Comparison of ENCODE assay signal across 26 mouse cellular contexts in the genomic region with DNA sequence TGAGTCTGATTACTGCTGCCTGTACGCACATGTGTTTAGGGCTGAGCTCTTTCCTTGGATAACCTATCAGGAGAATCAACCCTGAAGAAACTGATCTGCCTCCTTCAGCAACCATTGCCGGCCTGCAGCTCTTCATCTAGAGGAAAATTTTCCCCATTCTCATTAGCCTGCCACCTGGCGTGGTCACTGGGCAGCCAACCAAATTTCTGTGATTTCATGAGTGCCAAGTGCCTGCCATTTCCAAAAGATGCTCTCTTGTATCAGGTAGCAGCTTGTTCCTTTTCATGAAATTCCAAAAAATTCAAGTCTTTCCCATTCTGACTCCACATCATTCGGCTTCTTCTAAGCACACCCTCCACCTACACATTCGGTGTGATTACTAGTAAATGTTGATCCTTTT. TPM values are rescaled to one million over a fixed set of nuclear protein-coding genes. Genes with fewer than 3 reads are reported as not detected.
DNase-seq lines count a peak whose midpoint lies in the region; ATAC-seq and TF ChIP-seq lines count a peak whose summit lies in the region.
"Had no signal": no experiment of that assay in that cellular context is flagged by ENCODE, and none has a peak within 500 bp of the region (broad histone marks: within the 10 kb centered on the region; RNA-seq: fewer than 3 reads in every experiment).

No protein-coding gene starts in this region.

- no peaks in the 10 kb centered on the region for H3K4me1 ChIP-seq in midbrain, postnatal 0 days (ENCODE audit: insufficient read depth, low read length)
- no peaks in the 10 kb centered on the region for H3K4me1 ChIP-seq in midbrain, embryonic 11.5 days (ENCODE audit: control insufficient read depth, insufficient read depth, low read length)
- H3K4me1 ChIP-seq: forebrain, embryonic 13.5 days; hindbrain, embryonic 10.5 days; kidney, embryonic 15.5 days; limb, embryonic 13.5 days; lung, embryonic 15.5 days; midbrain, embryonic 10.5 days; stomach, embryonic 15.5 days had no signal

- no peak overlapping the region for H3K27ac ChIP-seq in midbrain, postnatal 0 days (ENCODE audit: low read depth, low read length)
- H3K27ac ChIP-seq in midbrain, embryonic 11.5 days (ENCODE audit: low read depth, low read length) = no peak overlapping the region
- H3K27ac ChIP-seq: forebrain, embryonic 13.5 days; gastrocnemius, adult 2 months; hindbrain, embryonic 10.5 days; kidney, embryonic 15.5 days; limb, embryonic 13.5 days; lung, embryonic 15.5 days; midbrain, embryonic 10.5 days; stomach, embryonic 15.5 days had no signal

- WGBS in midbrain, postnatal 0 days = 85% methylated on average over 5 of the region's 5 CpGs
- WGBS in midbrain, embryonic 11.5 days = 85% methylated on average over 5 of the region's 5 CpGs

- H3K27me3 ChIP-seq in midbrain, postnatal 0 days (ENCODE audit: insufficient read depth, low read length) = no peaks in the 10 kb centered on the region
- H3K27me3 ChIP-seq in midbrain, embryonic 11.5 days (ENCODE audit: control insufficient read depth, insufficient read depth, low read length) = no peaks in the 10 kb centered on the region
- H3K27me3 ChIP-seq: forebrain, embryonic 13.5 days; kidney, embryonic 15.5 days; limb, embryonic 13.5 days; lung, embryonic 15.5 days; stomach, embryonic 15.5 days had no signal

- H3K9ac ChIP-seq in midbrain, postnatal 0 days (replicated peaks; ENCODE audit: low read length, poor library complexity, severe bottlenecking) = no peak overlapping the region
- no peak overlapping the region for H3K9ac ChIP-seq in midbrain, embryonic 11.5 days (ENCODE audit: low read length)
- H3K9ac ChIP-seq: forebrain, embryonic 13.5 days; kidney, embryonic 15.5 days; limb, embryonic 13.5 days; lung, embryonic 15.5 days; stomach, embryonic 15.5 days had no signal

- DNase-seq in midbrain, postnatal 0 days (ENCODE audit: low spot score) = peak; percentile 23
- no peak for DNase-seq in midbrain, embryonic 11.5 days (ENCODE audit: low spot score, missing footprints)
- peak; percentile 39 to 43 for DNase-seq in cerebellum, adult 18-20 months
- DNase-seq in cerebellum, postnatal 10 days = peak; percentile 86
- no peak for DNase-seq in urinary bladder, postnatal 14 days (ENCODE audit: low spot score)
- DNase-seq in heart, adult 8-10 months (ENCODE audit: low spot score) = no peak
- DNase-seq in frontal cortex, adult 2 months (ENCODE audit: extremely low spot score in 1 of 2, low spot score in 1 of 2) = no peak
- DNase-seq: adrenal gland, postnatal 14 days; gastrocnemius, adult 2 months; heart, postnatal 14 days; kidney, adult 11 months; kidney, postnatal 25 days; retina, postnatal 1 day; right cerebral cortex, postnatal 14 days had no signal

- no peaks in the 10 kb centered on the region for H3K9me3 ChIP-seq in midbrain, postnatal 0 days (ENCODE audit: low read length)
- H3K9me3 ChIP-seq in midbrain, embryonic 11.5 days (ENCODE audit: control insufficient read depth, low read length) = no peaks in the 10 kb centered on the region
- H3K9me3 ChIP-seq: forebrain, embryonic 13.5 days; kidney, embryonic 15.5 days; limb, embryonic 13.5 days; lung, embryonic 15.5 days; stomach, embryonic 15.5 days had no signal

- no peak for TF ChIP-seq CTCF in midbrain, postnatal 0 days (IDR thresholded peaks at IDR 0.05)

- no peak for ATAC-seq in midbrain, postnatal 0 days (ENCODE audit: low FRiP score)
- no peak for ATAC-seq in midbrain, embryonic 11.5 days (ENCODE audit: low FRiP score)
- ATAC-seq: CD4-positive, CD25-positive, alpha-beta regulatory T cell, adult 4 months; forebrain, embryonic 13.5 days; midbrain, embryonic 16.5 days had no signal

- H3K4me2 ChIP-seq in midbrain, postnatal 0 days (ENCODE audit: low read depth, low read length, poor library complexity, severe bottlenecking) = no peak overlapping the region
- no peak overlapping the region for H3K4me2 ChIP-seq in midbrain, embryonic 11.5 days
- H3K4me2 ChIP-seq: forebrain, embryonic 13.5 days; kidney, embryonic 15.5 days; limb, embryonic 13.5 days; liver, embryonic 11.5 days; lung, embryonic 15.5 days; stomach, embryonic 15.5 days had no signal

- no peak overlapping the region for H3K4me3 ChIP-seq in midbrain, postnatal 0 days (ENCODE audit: low read depth, low read length)
- no peak overlapping the region for H3K4me3 ChIP-seq in midbrain, embryonic 11.5 days (ENCODE audit: low read depth, low read length)
- H3K4me3 ChIP-seq: forebrain, embryonic 13.5 days; gastrocnemius, adult 2 months; hindbrain, embryonic 10.5 days; kidney, embryonic 15.5 days; limb, embryonic 13.5 days; lung, embryonic 15.5 days; midbrain, embryonic 10.5 days; myocyte; stomach, embryonic 15.5 days had no signal

- H3K36me3 ChIP-seq in midbrain, postnatal 0 days (ENCODE audit: insufficient read depth, low read length) = no peaks in the 10 kb centered on the region
- H3K36me3 ChIP-seq in midbrain, embryonic 11.5 days (ENCODE audit: control insufficient read depth, insufficient read depth, low read length) = no peaks in the 10 kb centered on the region
- H3K36me3 ChIP-seq: hindbrain, embryonic 10.5 days; kidney, embryonic 15.5 days; limb, embryonic 13.5 days; lung, embryonic 15.5 days; midbrain, embryonic 10.5 days; stomach, embryonic 15.5 days had no signal

RNA-seq across cellular contexts. Expression of a gene that starts 46.7 kb away (rescaled TPM):
- 4.5 and 4.6 TPM in 2 replicates for total RNA-seq in midbrain, postnatal 0 days (2014; rRNA removed)
- polyA plus RNA-seq in midbrain, postnatal 0 days (2015; fragmentation: Nextera tagmentation; extraction: Ambion mirVana) = 1.4 and 1.7 TPM in 2 replicates
- 0.67 and 0.81 TPM in 2 replicates for polyA plus RNA-seq in midbrain, embryonic 11.5 days (2014; fragmentation: Nextera tagmentation; extraction: Ambion mirVana)
- under 1 TPM; 0.22 to 0.50 (median 0.36) TPM for total RNA-seq in heart, adult 8-10 months (2022)
- polyA plus RNA-seq in frontal cortex, adult 2 months (2012; rRNA removed) = 6.6 and 10.0 TPM in 2 replicates
- total RNA-seq: megakaryocyte progenitor cell, adult 5-6 weeks had no signal
- polyA plus RNA-seq: myocyte had no signal

Comparison
In these comparisons a context has a peak if more than half of its experiments do, and no peak if none do; other contexts are left out.
1. DNase-seq: peak in midbrain, postnatal 0 days (single experiment), cerebellum, adult 18-20 months (2 of 2) and cerebellum, postnatal 10 days (2 of 2); none in midbrain, embryonic 11.5 days (single experiment), urinary bladder, postnatal 14 days (single experiment), heart, adult 8-10 months (single experiment) and frontal cortex, adult 2 months (0 of 2).